Mouse (Mus musculus): ENCODE measurements around the gene Eif2b1.
"Not testable (repeated sequence)": the region's sequence is repeated elsewhere in the genome, so short reads cannot be mapped to it uniquely, and the experiment has no call there.

Gene Eif2b1

DNA sequence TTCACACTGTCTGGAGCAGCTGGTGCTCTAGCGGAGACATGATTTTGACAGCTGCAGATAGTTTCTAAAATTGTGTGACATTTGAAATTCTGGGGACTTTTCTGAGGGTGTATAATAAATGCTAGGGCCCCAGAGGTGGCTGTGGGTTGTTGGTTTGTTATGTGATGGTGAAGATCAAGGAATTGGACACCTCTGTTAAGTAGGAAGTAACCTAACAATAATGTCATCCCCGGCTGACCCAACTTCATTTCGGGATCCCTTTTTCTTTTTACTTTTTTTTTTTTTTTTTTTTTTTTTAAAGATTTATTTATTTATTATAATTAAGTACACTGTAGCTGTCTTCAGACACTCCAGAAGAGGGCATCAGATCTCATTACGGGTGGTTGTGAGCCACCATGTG lies 28.2 kb downstream of the Eif2b1 start:
- DNase-seq (ENCODE audit: low spot score), result not testable (repeated sequence)

- no peak for DNase-seq (ENCODE audit: low spot score)
Measured at GRCm38 (mm10) chr5:124541602-124541973, 37.3 kb downstream of the Eif2b1 start.

GRCm38 (mm10) chr5:124540905-124541601 lies 37.9 kb downstream of the Eif2b1 start:
- DNase-seq (ENCODE audit: low spot score), result no peak

- DNase-seq (ENCODE audit: low spot score), result peak; percentile 97
Measured at GRCm38 (mm10) chr5:124540383-124540786, 38.5 kb downstream of the Eif2b1 start, which contains the start of gene Tmed2. Gene Tmed2 (plus strand): TSS chr5:124540695.

GRCm38 (mm10) chr5:124539905-124540304 lies 39.0 kb downstream of the Eif2b1 start:
- no peak for DNase-seq (ENCODE audit: low spot score)

- DNase-seq (ENCODE audit: low spot score), result peak; percentile 74
Measured at GRCm38 (mm10) chr5:124538813-124539792, 39.8 kb downstream of the Eif2b1 start.

- DNase-seq (ENCODE audit: low spot score), result peak; percentile 46
Measured at GRCm38 (mm10) chr5:124536776-124537175, 42.2 kb downstream of the Eif2b1 start.

GRCm38 (mm10) chr5:124535016-124535415 lies 43.9 kb downstream of the Eif2b1 start:
- DNase-seq (ENCODE audit: low spot score), result no peak

DNA sequence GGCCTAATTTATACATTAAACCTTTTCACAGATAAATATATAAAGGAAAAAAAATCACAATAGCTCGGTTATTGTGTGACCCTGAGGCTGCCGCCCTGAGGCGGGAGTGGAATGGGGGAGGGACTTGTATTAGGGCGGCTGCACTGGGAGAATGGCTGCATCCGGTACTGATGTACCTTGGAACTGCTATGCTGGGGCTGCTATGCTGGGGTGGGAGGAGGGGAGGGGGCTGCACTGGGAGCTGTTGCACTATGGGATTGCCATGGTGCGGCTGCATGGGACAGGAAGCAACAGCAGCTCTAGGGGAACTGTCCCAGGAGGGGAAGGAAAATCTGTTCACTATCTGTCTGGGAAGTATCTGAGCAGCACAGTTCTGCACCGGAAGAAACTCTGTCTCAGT lies 46.5 kb downstream of the Eif2b1 start:
- no peak for DNase-seq (ENCODE audit: low spot score)

- no peak for DNase-seq (ENCODE audit: low spot score)
Measured at GRCm38 (mm10) chr5:124531583-124531930, 47.4 kb downstream of the Eif2b1 start.

GRCm38 (mm10) chr5:124530655-124531582 lies 48.0 kb downstream of the Eif2b1 start, which contains the start of gene Rilpl1:
Gene Rilpl1 (minus strand): TSS chr5:124531391.
- DNase-seq (ENCODE audit: low spot score), result peak; percentile 93

- no peak for DNase-seq (ENCODE audit: low spot score)
Measured at GRCm38 (mm10) chr5:124529697-124530096, 49.2 kb downstream of the Eif2b1 start.

DNA sequence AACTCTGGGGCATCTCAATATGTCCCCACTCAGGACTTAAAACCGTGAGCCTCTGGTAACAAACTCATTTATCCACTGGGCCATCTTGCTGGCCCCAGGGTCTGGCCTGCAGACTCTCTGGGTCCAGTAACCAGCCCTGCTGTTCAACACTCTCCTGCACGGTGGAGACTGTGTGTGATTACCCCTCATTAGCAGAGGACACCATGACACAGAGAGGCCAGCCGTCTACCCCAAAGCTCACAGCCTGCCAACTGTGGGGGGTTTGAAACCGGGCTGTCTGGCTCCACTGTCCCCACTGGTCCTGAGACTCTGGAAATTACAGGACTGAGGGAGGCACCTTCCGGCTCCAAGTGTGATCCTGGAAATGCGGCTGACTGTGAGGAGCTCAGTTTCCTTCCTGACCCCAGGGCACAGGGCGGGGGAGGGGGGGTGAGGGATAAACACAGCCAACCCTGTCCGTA lies 49.7 kb downstream of the Eif2b1 start:
- no peak for DNase-seq (ENCODE audit: low spot score)

- peak; percentile 19 for DNase-seq (ENCODE audit: low spot score)
Measured at GRCm38 (mm10) chr5:124528791-124529190, 50.1 kb downstream of the Eif2b1 start.

DNA sequence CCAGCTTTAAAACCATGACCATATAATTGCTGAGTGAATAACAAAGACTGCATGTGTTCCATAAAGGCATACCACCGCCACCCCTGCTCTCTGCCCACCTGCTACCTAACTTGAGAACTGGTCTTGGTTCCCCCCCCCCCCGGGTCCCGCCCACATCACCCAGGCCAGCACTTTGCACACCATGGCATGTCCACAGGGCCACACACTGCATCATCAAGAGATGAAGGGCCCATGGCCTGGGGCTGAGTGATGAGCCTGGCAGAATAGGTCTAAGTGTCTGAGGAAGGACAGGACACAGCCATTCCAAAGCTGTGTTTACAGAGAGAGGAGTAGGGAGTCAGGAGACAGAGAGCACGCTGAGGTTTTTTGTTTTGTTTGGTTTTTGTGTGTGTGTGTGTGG lies 50.6 kb downstream of the Eif2b1 start:
- DNase-seq (ENCODE audit: low spot score), result no peak

- no peak for DNase-seq (ENCODE audit: low spot score)
Measured at GRCm38 (mm10) chr5:124524943-124525342, 54.0 kb downstream of the Eif2b1 start.

GRCm38 (mm10) chr5:124523032-124523431 lies 55.9 kb downstream of the Eif2b1 start:
- peak; percentile 31 for DNase-seq (ENCODE audit: low spot score)

- no peak for DNase-seq (ENCODE audit: low spot score)
Measured at GRCm38 (mm10) chr5:124521588-124521987, 57.3 kb downstream of the Eif2b1 start.

Data from embryo, embryonic 10.5 days (tissue).